Mouse (Mus musculus): Measurements from ENCODE around the gene Ankrd36.
A peak's percentile ranks its signal among the peaks of the same experiment; 100 is the strongest.
"Not testable (repeated sequence)": the region's sequence is repeated elsewhere in the genome, so short reads cannot be mapped to it uniquely, and the experiment has no call there.

Gene Ankrd36

GRCm38 (mm10) chr11:5569474-5569873, at the start of gene Ankrd36:
Ankrd36 (plus strand) TSS chr11:5569684.
- DNase-seq, result no peak

GRCm38 (mm10) chr11:5520412-5521265, 48.8 kb upstream of the Ankrd36 start, which contains the start of gene Xbp1:
Xbp1 (plus strand) TSS chr11:5520659.
- DNase-seq, result peak; percentile 99

GRCm38 (mm10) chr11:5521266-5521515, 48.3 kb upstream of the Ankrd36 start:
- no peak for DNase-seq

- peak; percentile 79 for DNase-seq
Observed at GRCm38 (mm10) chr11:5521516-5522291, 47.8 kb upstream of the Ankrd36 start.

- DNase-seq, result no peak
Observed at GRCm38 (mm10) chr11:5522798-5523415, 46.6 kb upstream of the Ankrd36 start.

- no peak for DNase-seq
Observed at GRCm38 (mm10) chr11:5525418-5525817, 44.1 kb upstream of the Ankrd36 start.

- no peak for DNase-seq
Observed at GRCm38 (mm10) chr11:5526573-5527439, 42.7 kb upstream of the Ankrd36 start.

GRCm38 (mm10) chr11:5527865-5528523, 41.5 kb upstream of the Ankrd36 start:
- DNase-seq, result no peak

GRCm38 (mm10) chr11:5528841-5529240, 40.6 kb upstream of the Ankrd36 start:
- peak; percentile 27 for DNase-seq

- peak; percentile 31 for DNase-seq
Observed at GRCm38 (mm10) chr11:5530172-5530571, 39.3 kb upstream of the Ankrd36 start.

- no peak for DNase-seq
Observed at GRCm38 (mm10) chr11:5530717-5531116, 38.8 kb upstream of the Ankrd36 start.

GRCm38 (mm10) chr11:5533108-5533507, 36.4 kb upstream of the Ankrd36 start:
- DNase-seq, result peak; percentile 71

GRCm38 (mm10) chr11:5537454-5537853, 32.0 kb upstream of the Ankrd36 start:
- not testable (repeated sequence) for DNase-seq

GRCm38 (mm10) chr11:5540331-5540730, 29.2 kb upstream of the Ankrd36 start:
- DNase-seq, result no peak

GRCm38 (mm10) chr11:5541230-5541798, 28.2 kb upstream of the Ankrd36 start:
- no peak for DNase-seq

GRCm38 (mm10) chr11:5541799-5542481, 27.5 kb upstream of the Ankrd36 start, which contains the start of gene Ccdc117:
Ccdc117 (minus strand) TSS chr11:5542187.
- peak; percentile 93 for DNase-seq

GRCm38 (mm10) chr11:5542482-5543185, 26.9 kb upstream of the Ankrd36 start:
- DNase-seq, result no peak

GRCm38 (mm10) chr11:5543281-5543680, 26.2 kb upstream of the Ankrd36 start:
- DNase-seq, result no peak

GRCm38 (mm10) chr11:5544709-5545108, 24.8 kb upstream of the Ankrd36 start:
- DNase-seq, result not testable (repeated sequence)

- no peak for DNase-seq
Observed at GRCm38 (mm10) chr11:5545457-5545856, 24.0 kb upstream of the Ankrd36 start.

All from kidney, adult 18-20 months (tissue).